14 mouse cellular contexts compared by ENCODE assay signal in genomic region chr5:28495712-28496650, GRCm38 (mm10). TPM values are rescaled to one million over a fixed set of nuclear protein-coding genes. Genes with fewer than 3 reads are reported as not detected.
DNase-seq lines count a peak whose midpoint lies in the region.
"Had no signal": no experiment of that assay in that cellular context is flagged by ENCODE, and none has a peak within 500 bp of the region (broad histone marks: within the 10 kb centered on the region; RNA-seq: fewer than 3 reads in every experiment).

No protein-coding gene starts in this region.

- intact Hi-C loops in heart, postnatal 10 days (cut with DNase I) = no loop called here

- peak; percentile 61 for DNase-seq in heart, adult 11 months
- DNase-seq in heart, postnatal 10 days = no peak
- peak; percentile 66 for DNase-seq in urinary bladder, postnatal 14 days (ENCODE audit: low spot score)
- no peak for DNase-seq in urinary bladder, postnatal 25 days (ENCODE audit: low spot score)
- peak; percentile 18 for DNase-seq in lung, postnatal 14 days
- no peak for DNase-seq in gastrocnemius, adult 18-20 months (ENCODE audit: low spot score)
- DNase-seq in frontal cortex, postnatal 14 days (ENCODE audit: low spot score in 2 of 2) = no peak
- DNase-seq in left cerebral cortex, adult 11 months (ENCODE audit: low spot score) = no peak
- DNase-seq: adrenal gland, postnatal 25 days; cerebellum, adult 9-10 months; heart, postnatal 14 days had no signal

RNA-seq across cellular contexts. Expression of gene Shh, which starts 28.9 kb away (rescaled TPM):
- not detected for total RNA-seq in heart, postnatal 10 days (2021)
- total RNA-seq in gastrocnemius, adult 18-20 months (2021) = not detected
- total RNA-seq: gastrocnemius, adult 8-10 months; heart, postnatal 14 days; megakaryocyte-erythroid progenitor cell, adult 5-6 weeks; monocyte, adult 5-6 weeks had no signal

Comparison
In these comparisons a context has a peak if more than half of its experiments do, and no peak if none do; other contexts are left out.
1. DNase-seq: peak in heart, adult 11 months (single experiment), urinary bladder, postnatal 14 days (single experiment) and lung, postnatal 14 days (single experiment); none in heart, postnatal 10 days (0 of 2), urinary bladder, postnatal 25 days (single experiment), gastrocnemius, adult 18-20 months (single experiment), frontal cortex, postnatal 14 days (0 of 2) and left cerebral cortex, adult 11 months (single experiment).